ENCODE assay signal across 28 mouse cellular contexts in the genomic region with DNA sequence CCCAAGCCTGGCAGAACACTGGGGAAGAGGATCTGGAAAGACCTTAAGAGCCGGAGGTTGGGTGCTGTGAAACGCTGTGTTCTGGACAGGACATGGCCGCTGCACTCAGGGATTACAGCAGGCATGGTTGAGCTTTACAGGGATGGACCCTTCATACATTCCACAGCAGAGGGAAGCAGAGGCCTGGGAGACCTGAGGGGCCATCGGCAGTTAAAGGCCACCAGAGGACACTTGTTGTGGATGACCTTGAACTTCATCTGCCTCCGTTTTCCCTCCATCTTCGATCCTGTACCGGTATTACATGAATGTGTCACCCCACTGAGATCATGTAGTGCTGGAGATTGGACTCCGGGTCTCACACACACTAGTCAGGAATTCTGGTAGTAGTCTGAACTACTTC. TPM values are rescaled to one million over a fixed set of nuclear protein-coding genes. Genes with fewer than 3 reads are reported as not detected.
DNase-seq lines count a peak whose midpoint lies in the region; ATAC-seq and TF ChIP-seq lines count a peak whose summit lies in the region.
"Had no signal": no experiment of that assay in that cellular context is flagged by ENCODE, and none has a peak within 500 bp of the region (broad histone marks: within the 10 kb centered on the region; RNA-seq: fewer than 3 reads in every experiment).

No protein-coding gene starts in this region.

- TF ChIP-seq EP300 in heart, adult 2 months (IDR thresholded peaks at IDR 0.05; ENCODE audit: insufficient read depth, low read depth, low read length): no peak

- no peaks in the 10 kb centered on the region for H3K9me3 ChIP-seq in heart, embryonic 10.5 days
- no peaks in the 10 kb centered on the region for H3K9me3 ChIP-seq in midbrain, embryonic 10.5 days (replicated peaks)
- no peaks in the 10 kb centered on the region for H3K9me3 ChIP-seq in midbrain, embryonic 16.5 days (replicated peaks; ENCODE audit: control insufficient read depth, low read length, poor library complexity, severe bottlenecking)
- H3K9me3 ChIP-seq: embryonic facial prominence, embryonic 13.5 days; forebrain, embryonic 10.5 days; forebrain, embryonic 15.5 days; kidney, embryonic 15.5 days; liver, embryonic 12.5 days; neural tube, embryonic 12.5 days had no signal

- H3K4me2 ChIP-seq in midbrain, embryonic 16.5 days (ENCODE audit: low read length): no peak overlapping the region
- H3K4me2 ChIP-seq: embryonic facial prominence, embryonic 13.5 days; forebrain, embryonic 15.5 days; hindbrain, embryonic 14.5 days; kidney, embryonic 15.5 days; liver, embryonic 12.5 days; midbrain, embryonic 11.5 days; neural tube, embryonic 12.5 days had no signal

- no peaks in the 10 kb centered on the region for H3K27me3 ChIP-seq in heart, adult 2 months (ENCODE audit: control insufficient read depth, insufficient read depth, low read length)
- peaks cover 36% of the 10 kb centered on the region for H3K27me3 ChIP-seq in heart, embryonic 10.5 days (ENCODE audit: insufficient read depth, poor library complexity, severe bottlenecking)
- peaks cover 49% of the 10 kb centered on the region for H3K27me3 ChIP-seq in midbrain, embryonic 10.5 days (ENCODE audit: low read depth, poor library complexity, severe bottlenecking)
- peaks cover 7% of the 10 kb centered on the region for H3K27me3 ChIP-seq in midbrain, embryonic 16.5 days (ENCODE audit: control insufficient read depth, insufficient read depth, low read depth, low read length)
- H3K27me3 ChIP-seq: forebrain, embryonic 15.5 days had no signal

- peak overlapping the region; percentile 40; the same call in 1 of the 2 replicates for H3K27ac ChIP-seq in heart, adult 2 months
- H3K27ac ChIP-seq in heart, embryonic 10.5 days: no peak overlapping the region
- H3K27ac ChIP-seq in midbrain, embryonic 10.5 days (replicated peaks): 0 out of 2 replicates have a peak overlapping the region, but pooled peaks have one; percentile 6
- H3K27ac ChIP-seq in midbrain, embryonic 16.5 days (ENCODE audit: low read length): no peak overlapping the region
- H3K27ac ChIP-seq: embryonic facial prominence, embryonic 13.5 days; forebrain, embryonic 10.5 days; forebrain, embryonic 15.5 days; hindbrain, embryonic 14.5 days; liver, embryonic 12.5 days; neural tube, embryonic 12.5 days had no signal

- WGBS in heart, adult 2 months: 67% methylated on average over 8 of the region's 8 CpGs
- 76% methylated on average over 8 of the region's 8 CpGs for WGBS in heart, embryonic 10.5 days
- 81% methylated on average over 8 of the region's 8 CpGs for WGBS in midbrain, embryonic 10.5 days
- WGBS in midbrain, embryonic 16.5 days: 78% methylated on average over 8 of the region's 8 CpGs

- peak; percentile 35 to 64 for DNase-seq in adrenal gland, adult (ENCODE audit: inconsistent age in 2 of 2, low spot score in 1 of 2)
- no peak for DNase-seq in adrenal gland, postnatal 4 days (ENCODE audit: low spot score in 2 of 2)
- DNase-seq in heart, adult 2 months: peak in 1 of 2 experiments; percentile 2
- no peak for DNase-seq in heart, postnatal 10 days
- DNase-seq in heart, postnatal 4 days: peak; percentile 5
- no peak for DNase-seq in heart, embryonic 10.5 days (ENCODE audit: low spot score)
- DNase-seq in midbrain, embryonic 10.5 days (ENCODE audit: low spot score): no peak
- DNase-seq: adrenal gland, adult 8-10 months; cerebellum, adult 18-20 months; cerebellum, postnatal 10 days; kidney, adult 18-20 months; kidney, postnatal 4 days; left cerebral cortex, postnatal 4 days; liver, postnatal 0 days; lung, postnatal 14 days; right cerebral cortex, adult 18-20 months; spleen, adult 18-20 months had no signal

- H3K4me3 ChIP-seq in heart, adult 2 months: no peak overlapping the region
- no peak overlapping the region for H3K4me3 ChIP-seq in heart, embryonic 10.5 days
- H3K4me3 ChIP-seq in midbrain, embryonic 10.5 days: no peak overlapping the region
- H3K4me3 ChIP-seq in midbrain, embryonic 16.5 days (ENCODE audit: low read depth, low read length): no peak overlapping the region
- H3K4me3 ChIP-seq: embryonic facial prominence, embryonic 13.5 days; forebrain, embryonic 10.5 days; forebrain, embryonic 15.5 days; kidney, embryonic 15.5 days; liver, embryonic 12.5 days; myocyte; neural tube, embryonic 12.5 days had no signal

- no peak for ATAC-seq in midbrain, embryonic 16.5 days
- ATAC-seq: activated CD4-positive, CD25-positive, alpha-beta regulatory T cell, adult 4 months; forebrain, embryonic 15.5 days; liver, embryonic 12.5 days; liver, postnatal 0 days had no signal

- H3K4me1 ChIP-seq in heart, adult 2 months (ENCODE audit: control insufficient read depth, insufficient read depth, low read length): peaks cover 27% of the 10 kb centered on the region
- peaks cover 32% of the 10 kb centered on the region for H3K4me1 ChIP-seq in heart, embryonic 10.5 days
- peaks cover 27% of the 10 kb centered on the region for H3K4me1 ChIP-seq in midbrain, embryonic 10.5 days
- H3K4me1 ChIP-seq in midbrain, embryonic 16.5 days (ENCODE audit: control insufficient read depth, insufficient read depth, low read length): peaks cover 4% of the 10 kb centered on the region; the same call in 1 of the 2 replicates

- TF ChIP-seq POLR2A in heart, adult 2 months (IDR thresholded peaks at IDR 0.05; ENCODE audit: insufficient read depth, low read depth, low read length): no peak

- no peak overlapping the region for H3K9ac ChIP-seq in heart, adult 2 months (ENCODE audit: low read depth, low read length)
- H3K9ac ChIP-seq in midbrain, embryonic 16.5 days (ENCODE audit: low read depth, low read length): no peak overlapping the region
- H3K9ac ChIP-seq: embryonic facial prominence, embryonic 13.5 days; forebrain, embryonic 15.5 days; hindbrain, embryonic 14.5 days; kidney, embryonic 15.5 days; liver, embryonic 12.5 days; liver, postnatal 0 days; neural tube, embryonic 12.5 days had no signal

- H3K79me2 ChIP-seq in heart, adult 2 months (replicated peaks; ENCODE audit: control insufficient read depth, insufficient read depth, low read length): no peaks in the 10 kb centered on the region

- TF ChIP-seq CTCF in heart, adult 2 months (IDR thresholded peaks at IDR 0.05): no peak

- intact Hi-C loops in heart, adult 2 months (cut with DNase I): loop anchor here (2.0 kb wide), 2 partner anchors 61 to 77 kb away; no protein-coding TSS in a partner anchor
- intact Hi-C loops in heart, postnatal 10 days (cut with DNase I): loop anchor here (2.0 to 10.0 kb wide), 2 partner anchors 31 to 545 kb away; no protein-coding TSS in a partner anchor

- no peaks in the 10 kb centered on the region for H3K36me3 ChIP-seq in heart, adult 2 months (ENCODE audit: control insufficient read depth, insufficient read depth, low read length)
- no peaks in the 10 kb centered on the region for H3K36me3 ChIP-seq in heart, embryonic 10.5 days
- H3K36me3 ChIP-seq in midbrain, embryonic 10.5 days: no peaks in the 10 kb centered on the region
- no peaks in the 10 kb centered on the region for H3K36me3 ChIP-seq in midbrain, embryonic 16.5 days (ENCODE audit: control insufficient read depth, insufficient read depth, low read length)
- H3K36me3 ChIP-seq: embryonic facial prominence, embryonic 13.5 days; forebrain, embryonic 10.5 days; forebrain, embryonic 15.5 days; kidney, embryonic 15.5 days; liver, embryonic 12.5 days; neural tube, embryonic 12.5 days had no signal

RNA-seq across cellular contexts. Expression of a gene that starts 2.0 kb away (rescaled TPM):
- total RNA-seq in adrenal gland, postnatal 4 days (2021): 10 to 100 TPM; 84.9 TPM
- total RNA-seq in heart, adult 2 months (2021): 10 to 100 TPM; 13.2 to 20.1 TPM
- polyA plus RNA-seq in heart, adult 2 months (2012; rRNA removed): 14.3 and 19.1 TPM in 2 replicates
- 10 to 100 TPM; 25.1 to 29.6 TPM for total RNA-seq in heart, postnatal 10 days (2021)
- 10 to 100 TPM; 22.2 to 23.7 TPM for total RNA-seq in heart, postnatal 4 days (2021)
- polyA plus RNA-seq in heart, embryonic 10.5 days (2016; fragmentation: Nextera tagmentation; extraction: Ambion mirVana): 2.2 and 3.4 TPM in 2 replicates
- 5.5 and 6.9 TPM in 2 replicates for polyA plus RNA-seq in midbrain, embryonic 10.5 days (2016; fragmentation: Nextera tagmentation; extraction: Ambion mirVana)
- polyA plus RNA-seq in midbrain, embryonic 16.5 days (2015; fragmentation: Nextera tagmentation; extraction: Ambion mirVana): 5.1 and 5.2 TPM in 2 replicates

RNA-seq across cellular contexts. Expression of a gene that starts 53.3 kb away (rescaled TPM):
- total RNA-seq in adrenal gland, postnatal 4 days (2021): under 1 TPM; 0.76 TPM
- total RNA-seq in heart, adult 2 months (2021): under 1 TPM; 0.48 to 0.60 TPM
- polyA plus RNA-seq in heart, adult 2 months (2012; rRNA removed): 1.8 and 2.3 TPM in 2 replicates
- under 1 TPM; 0.67 to 0.74 TPM for total RNA-seq in heart, postnatal 10 days (2021)
- under 1 TPM; 0.50 to 0.69 TPM for total RNA-seq in heart, postnatal 4 days (2021)
- polyA plus RNA-seq in heart, embryonic 10.5 days (2016; fragmentation: Nextera tagmentation; extraction: Ambion mirVana): 0.07 and 0.11 TPM in 2 replicates
- polyA plus RNA-seq in midbrain, embryonic 10.5 days (2016; fragmentation: Nextera tagmentation; extraction: Ambion mirVana): 0.53 and 0.58 TPM in 2 replicates
- 0.28 and 0.41 TPM in 2 replicates for polyA plus RNA-seq in midbrain, embryonic 16.5 days (2015; fragmentation: Nextera tagmentation; extraction: Ambion mirVana)

RNA-seq across cellular contexts. Expression of a gene that starts 58.5 kb away (rescaled TPM):
- total RNA-seq in adrenal gland, postnatal 4 days (2021): 10 to 100 TPM; 59.7 to 60.0 TPM
- total RNA-seq in heart, adult 2 months (2021): 10 to 100 TPM; 25.6 to 33.1 TPM
- polyA plus RNA-seq in heart, adult 2 months (2012; rRNA removed): 41.9 and 66.5 TPM in 2 replicates
- total RNA-seq in heart, postnatal 10 days (2021): 10 to 100 TPM; 43.6 to 45.8 TPM
- total RNA-seq in heart, postnatal 4 days (2021): 10 to 100 TPM; 43.3 to 46.1 TPM
- polyA plus RNA-seq in heart, embryonic 10.5 days (2016; fragmentation: Nextera tagmentation; extraction: Ambion mirVana): 122 and 123 TPM in 2 replicates
- polyA plus RNA-seq in midbrain, embryonic 10.5 days (2016; fragmentation: Nextera tagmentation; extraction: Ambion mirVana): 129 and 133 TPM in 2 replicates
- polyA plus RNA-seq in midbrain, embryonic 16.5 days (2015; fragmentation: Nextera tagmentation; extraction: Ambion mirVana): 85.5 and 86.6 TPM in 2 replicates

Comparison
In these comparisons a context has a peak if more than half of its experiments do, and no peak if none do; other contexts are left out.
1. DNase-seq: peak in adrenal gland, adult (2 of 2) and heart, postnatal 4 days (single experiment); none in adrenal gland, postnatal 4 days (0 of 2), heart, postnatal 10 days (0 of 2), heart, embryonic 10.5 days (single experiment) and midbrain, embryonic 10.5 days (single experiment).
2. H3K27ac ChIP-seq: peak in heart, adult 2 months (single experiment) and midbrain, embryonic 10.5 days (single experiment); none in heart, embryonic 10.5 days (single experiment) and midbrain, embryonic 16.5 days (single experiment).